Mouse (Mus musculus): ENCODE measurements around the gene Tdrkh. TPM values are rescaled to one million over a fixed set of nuclear protein-coding genes. Genes with fewer than 3 reads are reported as not detected.

Gene Tdrkh
- polyA plus RNA-seq, 1 experiment from 2014 or later: 10.3 TPM

DNA sequence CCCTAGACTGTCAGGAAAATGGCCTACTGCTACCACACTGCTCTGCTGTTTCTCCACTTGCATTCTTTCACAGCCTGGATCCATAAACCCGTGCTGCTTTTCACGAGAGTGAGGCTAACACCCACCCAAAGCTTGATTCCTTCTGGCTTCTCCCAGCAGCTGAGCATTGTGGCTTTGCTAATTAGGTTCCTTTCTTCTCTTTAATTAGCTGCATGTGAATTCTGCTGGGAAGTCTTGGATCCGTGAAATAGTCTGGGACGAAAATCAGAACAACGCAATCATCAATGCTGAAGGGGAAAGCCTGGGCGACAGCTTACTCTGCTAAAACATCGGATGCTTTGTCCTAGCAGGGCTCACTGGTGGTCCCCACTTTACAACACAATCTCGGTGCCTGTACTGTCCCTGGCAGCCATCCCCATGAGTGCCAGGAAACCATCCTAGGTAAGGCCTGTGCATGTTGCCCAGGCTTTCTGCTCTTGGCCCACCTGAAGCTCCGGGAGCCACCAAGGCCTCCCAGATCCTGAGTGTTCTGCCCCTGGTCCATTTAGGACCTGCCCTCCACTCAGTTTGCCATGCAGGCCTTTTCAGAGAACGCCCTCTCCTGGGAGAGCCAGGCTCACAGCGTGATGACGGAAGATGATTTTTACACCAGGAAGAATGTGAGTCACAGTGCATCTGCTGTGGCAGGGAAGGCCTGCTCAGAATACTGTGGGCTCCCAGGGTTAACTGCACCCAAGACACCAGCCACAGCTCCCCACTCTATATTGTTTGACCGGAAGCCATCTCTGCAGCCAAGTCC lies 52.8 kb downstream of the Tdrkh start:
- Histone ChIP-seq H3K4me1 (ENCODE audit: control insufficient read depth, insufficient read depth, low read length) (no peaks in the 10 kb centered on the region), H3K27me3 (replicated peaks; ENCODE audit: control insufficient read depth, insufficient read depth, low read length) (no peaks in the 10 kb centered on the region), H3K27ac (ENCODE audit: low read length) (no peak overlapping the region), H3K4me2 (ENCODE audit: low read depth, low read length) (no peak overlapping the region), H3K9me3 (ENCODE audit: control insufficient read depth, low read length) (no peaks in the 10 kb centered on the region), H3K36me3 (ENCODE audit: control insufficient read depth, insufficient read depth, low read length) (no peaks in the 10 kb centered on the region), H3K9ac (ENCODE audit: low read depth, low read length) (no peak overlapping the region), H3K4me3 (ENCODE audit: low read length) (no peak overlapping the region)
- no peak for ATAC-seq
- 75% methylated on average over 13 of the region's 13 CpGs for WGBS

DNA sequence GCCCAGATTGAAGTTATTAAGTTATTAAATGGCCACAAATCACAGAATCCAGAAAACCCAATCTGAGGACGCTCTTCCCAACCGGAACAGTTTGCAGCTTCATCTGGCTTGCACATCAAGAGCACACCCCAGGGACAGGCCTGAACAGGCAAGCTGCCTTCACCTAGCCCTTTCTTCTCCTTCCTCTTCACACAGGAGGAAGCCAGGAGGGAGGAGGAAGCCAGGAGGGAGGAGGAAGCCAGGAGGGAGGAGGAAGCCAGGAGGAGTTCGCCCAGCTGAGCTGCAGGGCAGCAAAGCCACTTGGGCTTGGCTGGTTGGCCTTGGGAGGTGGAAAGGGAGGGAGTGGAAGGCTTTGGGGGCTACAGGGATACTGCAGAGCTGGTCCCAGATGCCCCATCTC lies 55.9 kb downstream of the Tdrkh start:
- Histone ChIP-seq H3K9me3 (ENCODE audit: control insufficient read depth, low read length) (no peaks in the 10 kb centered on the region), H3K27ac (ENCODE audit: low read length) (no peak overlapping the region), H3K4me2 (ENCODE audit: low read depth, low read length) (no peak overlapping the region), H3K4me3 (ENCODE audit: low read length) (no peak overlapping the region), H3K27me3 (replicated peaks; ENCODE audit: control insufficient read depth, insufficient read depth, low read length) (no peaks in the 10 kb centered on the region), H3K4me1 (ENCODE audit: control insufficient read depth, insufficient read depth, low read length) (peaks cover 8% of the 10 kb centered on the region; the same call in 1 of the 2 replicates), H3K9ac (ENCODE audit: low read depth, low read length) (no peak overlapping the region), H3K36me3 (ENCODE audit: control insufficient read depth, insufficient read depth, low read length) (no peaks in the 10 kb centered on the region)
- 57% methylated on average over 3 of the region's 3 CpGs for WGBS
- no peak for ATAC-seq

DNA sequence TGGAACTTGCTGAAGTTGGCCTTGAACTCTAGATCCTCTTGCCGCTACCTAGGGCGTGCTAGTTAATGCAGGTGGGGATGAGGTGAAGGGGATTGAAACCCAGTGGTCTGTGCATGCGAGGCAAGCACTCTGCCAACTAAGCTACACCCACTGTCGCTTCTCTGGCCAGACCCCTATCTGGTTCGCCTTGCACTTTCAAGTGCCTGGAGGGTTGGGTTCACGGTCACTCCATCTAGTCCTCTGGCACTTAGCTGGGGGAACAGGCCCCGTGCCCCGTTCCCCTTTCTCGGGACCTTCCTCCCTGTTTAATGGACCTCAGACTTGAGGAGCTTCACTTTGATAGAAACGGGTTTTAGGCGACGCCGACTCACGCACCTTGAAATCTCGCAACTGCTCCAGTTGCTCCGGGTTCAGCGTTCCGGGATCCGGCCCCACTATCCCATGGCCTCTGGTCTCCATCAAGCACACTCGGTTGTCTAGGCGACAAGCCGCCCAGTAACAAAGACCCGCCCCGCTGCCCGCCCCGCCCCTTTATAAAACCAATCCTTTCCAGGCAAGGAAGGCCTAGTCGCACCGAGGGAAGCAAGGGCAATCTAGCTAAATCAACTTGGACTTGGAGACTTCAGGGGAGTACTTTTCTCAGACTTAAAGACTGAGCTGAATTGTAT lies 59.5 kb downstream of the Tdrkh start:
- Histone ChIP-seq H3K9ac (ENCODE audit: low read depth, low read length) (0 out of 2 replicates have a peak overlapping the region, but pooled peaks have one; percentile 30), H3K4me1 (ENCODE audit: control insufficient read depth, insufficient read depth, low read length) (peaks cover 10% of the 10 kb centered on the region; the same call in 1 of the 2 replicates), H3K4me2 (ENCODE audit: low read depth, low read length) (peak overlapping the region; percentile 49), H3K4me3 (ENCODE audit: low read length) (peak overlapping the region; percentile 27), H3K27ac (ENCODE audit: low read length) (peak overlapping the region; percentile 63), H3K36me3 (ENCODE audit: control insufficient read depth, insufficient read depth, low read length) (no peaks in the 10 kb centered on the region), H3K9me3 (ENCODE audit: control insufficient read depth, low read length) (no peaks in the 10 kb centered on the region), H3K27me3 (replicated peaks; ENCODE audit: control insufficient read depth, insufficient read depth, low read length) (no peaks in the 10 kb centered on the region)
- WGBS: 13% methylated on average over 28 of the region's 28 CpGs
- peak; percentile 86 for ATAC-seq

DNA sequence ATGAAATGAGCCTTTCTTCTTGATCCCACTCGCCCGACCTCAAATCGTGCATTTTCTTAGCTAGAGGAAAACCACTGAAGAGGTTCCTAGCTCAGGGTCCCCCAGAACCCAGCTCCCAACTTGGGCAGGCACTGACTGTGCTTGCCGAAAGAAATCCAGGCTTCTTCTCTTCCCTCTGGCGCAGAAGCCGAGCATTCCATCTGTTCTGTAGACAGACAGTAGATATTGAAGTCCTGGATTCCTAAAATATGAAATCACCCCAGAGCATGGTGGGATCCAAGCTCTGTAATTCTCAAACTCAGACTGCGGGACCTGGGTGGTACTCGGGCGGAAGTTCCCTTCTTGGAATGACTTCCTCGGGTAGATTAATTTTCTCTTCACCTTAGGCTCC lies 60.0 kb downstream of the Tdrkh start:
- no peak overlapping the region for H3K9ac ChIP-seq (ENCODE audit: low read depth, low read length)
- WGBS: 39% methylated on average over 10 of the region's 10 CpGs
- peak; percentile 23; the same call in 1 of the 2 replicates for ATAC-seq

DNA sequence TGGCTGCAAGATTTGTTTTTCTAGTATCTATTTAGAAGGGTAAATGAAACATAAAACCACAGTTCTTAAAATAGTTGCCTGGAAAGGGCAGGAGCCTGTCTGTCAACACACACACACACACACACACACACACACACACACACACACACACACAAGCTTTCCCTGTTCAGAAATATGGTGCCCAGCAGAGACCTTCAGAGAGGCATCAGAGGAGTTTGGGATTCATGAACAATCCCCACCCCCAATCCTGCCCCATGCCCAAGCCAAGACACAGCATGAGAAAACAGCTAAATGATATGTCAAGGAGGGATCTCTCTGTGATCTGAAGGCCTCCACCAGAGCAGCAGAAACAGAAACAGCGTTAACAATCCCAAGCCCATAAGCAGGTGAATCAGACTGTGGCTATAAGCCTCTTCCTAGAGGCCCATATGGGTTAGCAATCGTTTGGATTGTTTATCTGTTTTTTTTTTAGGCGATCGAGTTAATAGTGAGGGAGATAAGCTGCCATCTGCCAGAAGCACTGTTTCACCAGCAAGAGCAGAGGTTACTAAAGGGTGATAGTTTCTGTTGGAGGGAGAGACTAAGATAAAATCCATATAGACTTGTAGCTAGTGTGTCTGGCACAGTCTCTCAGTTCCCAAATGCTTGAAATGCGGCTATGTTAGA lies 60.6 kb downstream of the Tdrkh start:
- no peaks in the 10 kb centered on the region; the same call in 1 of the 2 replicates for H3K27me3 ChIP-seq (replicated peaks; ENCODE audit: control insufficient read depth, insufficient read depth, low read length)
- H3K4me1 ChIP-seq (ENCODE audit: control insufficient read depth, insufficient read depth, low read length): peaks cover 10% of the 10 kb centered on the region; the same call in 1 of the 2 replicates
- no peak overlapping the region for H3K4me3 ChIP-seq (ENCODE audit: low read length)
- ATAC-seq: no peak
- H3K4me2 ChIP-seq (ENCODE audit: low read depth, low read length): no peak overlapping the region
- WGBS: 46% methylated on average over 5 of the region's 5 CpGs
- H3K9me3 ChIP-seq (ENCODE audit: control insufficient read depth, low read length): no peaks in the 10 kb centered on the region
- H3K36me3 ChIP-seq (ENCODE audit: control insufficient read depth, insufficient read depth, low read length): no peaks in the 10 kb centered on the region
- H3K27ac ChIP-seq (ENCODE audit: low read length): no peak overlapping the region
- H3K9ac ChIP-seq (ENCODE audit: low read depth, low read length): no peak overlapping the region

More for the DNA sequence above, 60.0 kb downstream of the Tdrkh start:
- H3K4me2 ChIP-seq (ENCODE audit: low read depth, low read length): peak overlapping the region; percentile 49; the same call in 1 of the 2 replicates
- H3K27me3 ChIP-seq (replicated peaks; ENCODE audit: control insufficient read depth, insufficient read depth, low read length): no peaks in the 10 kb centered on the region
- no peaks in the 10 kb centered on the region for H3K9me3 ChIP-seq (ENCODE audit: control insufficient read depth, low read length)
- H3K36me3 ChIP-seq (ENCODE audit: control insufficient read depth, insufficient read depth, low read length): no peaks in the 10 kb centered on the region
- H3K4me1 ChIP-seq (ENCODE audit: control insufficient read depth, insufficient read depth, low read length): peaks cover 10% of the 10 kb centered on the region; the same call in 1 of the 2 replicates
- peak overlapping the region; percentile 63 for H3K27ac ChIP-seq (ENCODE audit: low read length)
- H3K4me3 ChIP-seq (ENCODE audit: low read length): no peak overlapping the region

DNA sequence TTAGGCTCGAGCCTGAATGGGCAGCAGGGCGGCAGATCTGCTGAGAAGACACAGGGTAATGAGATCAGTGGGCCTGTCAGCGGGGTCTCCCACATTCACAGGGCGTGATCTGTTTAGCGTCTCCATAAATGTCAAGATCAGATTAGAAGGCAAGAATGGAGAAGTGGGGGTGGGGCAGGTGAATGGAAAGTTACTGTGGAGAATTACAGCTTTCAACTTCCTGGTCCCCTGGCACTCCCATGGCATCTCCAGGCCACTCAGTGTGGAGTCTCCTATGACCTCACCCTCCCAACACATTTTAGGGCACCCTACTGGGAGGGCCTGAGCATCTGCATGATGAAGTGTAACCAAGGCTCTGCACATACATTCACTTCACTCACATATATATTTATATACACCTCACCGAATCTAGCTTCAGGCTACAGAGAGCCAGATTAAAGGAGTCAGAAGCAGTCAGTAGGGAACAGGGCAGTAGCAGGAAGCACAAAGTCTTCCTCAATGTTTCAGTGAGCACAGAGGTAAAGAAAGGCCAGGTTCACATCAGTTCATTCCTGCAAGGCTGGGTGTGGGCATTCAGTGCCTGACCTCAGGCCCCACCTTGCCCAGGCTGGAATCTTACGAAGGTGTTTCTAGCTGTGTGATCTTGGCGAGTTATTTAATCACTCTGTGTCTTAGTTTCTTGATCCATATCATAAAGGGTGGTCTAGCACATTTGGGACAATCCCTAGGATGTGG lies 63.4 kb downstream of the Tdrkh start:
- Histone ChIP-seq H3K4me1 (ENCODE audit: control insufficient read depth, insufficient read depth, low read length) (peaks cover 10% of the 10 kb centered on the region; the same call in 1 of the 2 replicates), H3K4me2 (ENCODE audit: low read depth, low read length) (no peak overlapping the region), H3K27me3 (replicated peaks; ENCODE audit: control insufficient read depth, insufficient read depth, low read length) (no peaks in the 10 kb centered on the region; the same call in 1 of the 2 replicates), H3K4me3 (ENCODE audit: low read length) (no peak overlapping the region), H3K9ac (ENCODE audit: low read depth, low read length) (no peak overlapping the region), H3K36me3 (ENCODE audit: control insufficient read depth, insufficient read depth, low read length) (no peaks in the 10 kb centered on the region), H3K9me3 (ENCODE audit: control insufficient read depth, low read length) (no peaks in the 10 kb centered on the region), H3K27ac (ENCODE audit: low read length) (no peak overlapping the region)
- ATAC-seq: peak; percentile 35
- WGBS: 30% methylated on average over 8 of the region's 8 CpGs

DNA sequence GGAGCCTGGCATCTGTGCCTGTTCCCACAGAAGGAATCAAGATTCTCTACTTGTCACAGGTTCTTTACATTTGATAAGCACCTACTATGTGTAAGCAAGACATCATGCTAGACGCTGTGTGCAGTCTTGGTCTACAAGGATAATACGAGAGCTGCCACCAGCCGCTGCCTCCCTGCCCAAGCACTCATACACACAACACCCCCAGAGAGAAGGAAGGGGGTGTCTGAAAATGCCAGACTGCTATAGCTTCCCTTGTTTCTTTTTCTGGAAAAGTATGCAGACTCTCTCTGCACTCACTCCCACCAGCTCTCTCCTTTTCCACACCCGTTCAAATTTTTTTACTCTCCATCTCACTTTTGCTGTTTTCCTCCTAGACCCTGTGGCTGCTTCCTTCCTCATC lies 64.4 kb downstream of the Tdrkh start:
- WGBS: 52% methylated on average over 4 of the region's 4 CpGs
- peaks cover 9% of the 10 kb centered on the region; the same call in 1 of the 2 replicates for H3K4me1 ChIP-seq (ENCODE audit: control insufficient read depth, insufficient read depth, low read length)
- H3K4me3 ChIP-seq (ENCODE audit: low read length): no peak overlapping the region
- no peaks in the 10 kb centered on the region; the same call in 1 of the 2 replicates for H3K27me3 ChIP-seq (replicated peaks; ENCODE audit: control insufficient read depth, insufficient read depth, low read length)
- H3K9me3 ChIP-seq (ENCODE audit: control insufficient read depth, low read length): no peaks in the 10 kb centered on the region
- H3K9ac ChIP-seq (ENCODE audit: low read depth, low read length): no peak overlapping the region
- H3K4me2 ChIP-seq (ENCODE audit: low read depth, low read length): no peak overlapping the region
- ATAC-seq: no peak
- no peak overlapping the region for H3K27ac ChIP-seq (ENCODE audit: low read length)
- H3K36me3 ChIP-seq (ENCODE audit: control insufficient read depth, insufficient read depth, low read length): no peaks in the 10 kb centered on the region

DNA sequence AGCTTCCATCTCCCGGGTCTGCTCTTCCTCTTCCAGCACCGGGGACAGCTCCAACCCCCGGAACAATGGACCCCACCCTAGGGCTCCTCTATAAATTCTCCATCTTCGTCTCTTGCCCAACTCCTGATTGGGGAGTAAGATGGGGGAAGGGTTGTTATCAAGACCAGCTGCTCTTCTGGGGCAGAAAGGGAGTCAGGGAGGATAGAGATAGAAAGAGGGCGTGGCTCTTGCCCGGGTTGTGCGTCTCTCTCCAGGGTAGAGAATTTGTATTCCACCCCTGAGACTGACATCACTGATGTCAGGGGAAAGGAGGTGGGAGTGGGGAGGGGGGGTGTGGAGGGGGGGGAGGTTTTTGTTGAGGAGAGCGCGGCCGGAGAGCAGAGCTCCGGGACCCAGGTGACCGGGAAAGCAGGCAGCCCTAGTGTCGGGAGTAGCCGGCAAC lies 64.9 kb downstream of the Tdrkh start, which contains the start of gene Celf3:
Celf3 (plus strand) TSS at position 315 of the 442 bp plus-strand sequence.
- peaks cover 9% of the 10 kb centered on the region; the same call in 1 of the 2 replicates for H3K4me1 ChIP-seq (ENCODE audit: control insufficient read depth, insufficient read depth, low read length)
- peak; percentile 31 for ATAC-seq
- no peaks in the 10 kb centered on the region for H3K9me3 ChIP-seq (ENCODE audit: control insufficient read depth, low read length)
- peak within 1 kb of the TSS; percentile 26 for H3K4me3 ChIP-seq (ENCODE audit: low read length)
- no peak within 1 kb of the TSS for H3K27ac ChIP-seq (ENCODE audit: low read length)
- no peak within 1 kb of the TSS for H3K9ac ChIP-seq (ENCODE audit: low read depth, low read length)
- no peaks in the 10 kb centered on the region; the same call in 1 of the 2 replicates for H3K27me3 ChIP-seq (replicated peaks; ENCODE audit: control insufficient read depth, insufficient read depth, low read length)
- no peaks in the 10 kb centered on the region for H3K36me3 ChIP-seq (ENCODE audit: control insufficient read depth, insufficient read depth, low read length)
- H3K4me2 ChIP-seq (ENCODE audit: low read depth, low read length): no peak within 1 kb of the TSS
- WGBS: 3% methylated on average over 14 of the region's 14 CpGs

All from intestine, embryonic 16.5 days (tissue).